Mouse (Mus musculus) heart, postnatal 0 days (tissue): ENCODE measurements at regions not wholly inside any gene's neighbourhood (a gene's known extent, or its start where the extent isn't known, plus 50 kb on each side); places are given as distances from the start of the nearest gene placed in this dataset.

Experiments
- CTCF ChIP-seq: IDR thresholded peaks from 2 replicates; pipeline ENCODE4 v1.5.1; 2016; ENCODE audit warnings: antibody characterized with exemption, control low read depth, low read depth
- EP300 ChIP-seq: IDR thresholded peaks from 2 replicates; pipeline ENCODE4 v1.6.1; 2016; ENCODE audit warnings: antibody characterized with exemption, low read depth

DNA sequence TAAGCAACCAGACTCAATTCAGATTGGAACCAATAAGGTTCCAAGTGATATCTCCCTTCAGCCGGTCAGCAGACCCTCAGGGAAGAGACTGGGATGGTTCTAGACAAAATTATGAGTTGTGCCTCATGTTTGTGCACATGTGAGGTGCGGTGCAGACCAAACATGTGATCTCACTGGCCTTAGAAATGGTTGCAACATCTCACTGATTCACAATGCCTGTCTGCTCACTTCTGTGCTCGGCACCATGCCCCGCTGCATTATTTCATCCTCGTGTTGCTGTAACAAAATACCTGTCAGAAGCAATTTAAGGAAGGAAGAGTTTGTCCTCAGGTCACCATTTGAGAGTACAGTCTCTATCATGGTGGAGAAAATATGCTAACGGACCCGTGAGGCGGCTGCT is 66.9 kb upstream of the Dusp10 start:
- TF ChIP-seq CTCF, result no peak
- TF ChIP-seq EP300, result no peak
